Mouse (Mus musculus) MEL (cell line): ENCODE data around the gene Kmo. TPM values are rescaled to one million over a fixed set of nuclear protein-coding genes. Genes with fewer than 3 reads are reported as not detected.

Experiments
- DNase-seq: peaks from one replicate; pipeline ENCODE4 v3.0.0; 2011; ENCODE audit warnings: low read depth, low spot score
- H3K27ac ChIP-seq: 2 replicates; pipeline ENCODE4 v1.5.1; 2012; ENCODE audit warnings: low read depth, mild to moderate bottlenecking, control low read depth, low read length, moderate library complexity; ENCODE audit not compliant: control insufficient read depth
- H3K27me3 ChIP-seq, 2 experiments: fragments of 150-350 bp in 1 of 2; sonication (generic) in 1 of 2; 2 replicates each; pipeline ENCODE4 v1.6.1; 2012; ENCODE audit warnings: low read length in 2 of 2, mild to moderate bottlenecking in 2 of 2, improper control_type of control experiment in 1 of 2, moderate library complexity in 1 of 2; ENCODE audit not compliant: insufficient read depth in 2 of 2, control insufficient read depth in 1 of 2
- H3K36me3 ChIP-seq, 2 experiments: 2 replicates each; pipeline ENCODE4 v1.6.1; 2012 to 2014; ENCODE audit warnings: low read length in 2 of 2, improper control_type of control experiment in 1 of 2, inconsistent platforms in 1 of 2, mild to moderate bottlenecking in 1 of 2; ENCODE audit not compliant: insufficient read depth in 2 of 2, control insufficient read depth in 1 of 2
- H3K4me1 ChIP-seq, 2 experiments: fragments of 150-350 bp in 1 of 2; sonication (generic) in 1 of 2; 2 replicates each; pipeline ENCODE4 v1.6.1; 2012; ENCODE audit warnings: low read length in 2 of 2, improper control_type of control experiment in 1 of 2, mild to moderate bottlenecking in 1 of 2; ENCODE audit not compliant: insufficient read depth in 2 of 2, control insufficient read depth in 1 of 2
- H3K4me3 ChIP-seq, 2 experiments: fragments of 150-350 bp in 1 of 2; sonication (generic) in 1 of 2; 2 replicates each; pipeline ENCODE4 v1.5.1; 2012; ENCODE audit warnings: low read depth in 2 of 2, low read length in 2 of 2, mild to moderate bottlenecking in 2 of 2, moderate library complexity in 2 of 2, control low read depth in 1 of 2, improper control_type of control experiment in 1 of 2; ENCODE audit not compliant: control insufficient read depth in 1 of 2, insufficient read depth in 1 of 2
- H3K79me2 ChIP-seq: 2 replicates; pipeline ENCODE4 v1.6.1; 2012; ENCODE audit warnings: mild to moderate bottlenecking, low read length, moderate library complexity; ENCODE audit not compliant: control insufficient read depth, poor library complexity, insufficient read depth
- H3K9ac ChIP-seq: 2 replicates; pipeline ENCODE4 v1.6.1; 2012; ENCODE audit warnings: low read depth, mild to moderate bottlenecking, control low read depth, low read length, moderate library complexity; ENCODE audit not compliant: control insufficient read depth, poor library complexity, severe bottlenecking
- H3K9me3 ChIP-seq: fragments of 150-350 bp; sonication (generic); replicated peaks from 2 replicates; pipeline ENCODE4 v1.6.1; 2012; ENCODE audit warnings: mild to moderate bottlenecking, low read length, improper control_type of control experiment, moderate library complexity; ENCODE audit not compliant: insufficient read depth
- BHLHE40 ChIP-seq: IDR thresholded peaks from 2 replicates; pipeline ENCODE4 v1.6.1; 2012; ENCODE audit warnings: low read depth, mild to moderate bottlenecking, inconsistent platforms, low read length, improper control_type of control experiment, borderline replicate concordance
- CHD1 ChIP-seq: IDR thresholded peaks from 2 replicates; pipeline ENCODE4 v1.6.1; 2012; ENCODE audit warnings: low read depth, mild to moderate bottlenecking, inconsistent platforms, low read length, improper control_type of control experiment
- CTCF ChIP-seq, 3 experiments: IDR thresholded peaks in 2 of 3; conservative IDR thresholded peaks in 1 of 3; 2 replicates each; pipeline ENCODE4 v1.5.1; 2011 to 2012; ENCODE audit warnings: low read length in 3 of 3, low read depth in 2 of 3, mild to moderate bottlenecking in 2 of 3, improper control_type of control experiment in 1 of 3, inconsistent platforms in 1 of 3, mixed read lengths in 1 of 3, moderate library complexity in 1 of 3; ENCODE audit not compliant: control insufficient read depth in 1 of 3, insufficient read depth in 1 of 3, poor library complexity in 1 of 3, severe bottlenecking in 1 of 3
- EP300 ChIP-seq, 2 experiments: IDR thresholded peaks; 2 replicates each; pipeline ENCODE4 v1.6.1; 2011; ENCODE audit warnings: improper control_type of control experiment in 2 of 2, low read length in 2 of 2, low read depth in 1 of 2, mild to moderate bottlenecking in 1 of 2
- GATA1 ChIP-seq: IDR thresholded peaks from 2 replicates; pipeline ENCODE4 v1.6.1; 2011; ENCODE audit warnings: low read depth, low read length, improper control_type of control experiment
- HCFC1 ChIP-seq: IDR thresholded peaks from 2 replicates; pipeline ENCODE4 v1.6.1; 2012; ENCODE audit warnings: low read depth, mild to moderate bottlenecking, inconsistent platforms, low read length, improper control_type of control experiment, moderate library complexity
- JUND ChIP-seq: IDR thresholded peaks from 2 replicates; pipeline ENCODE4 v1.6.1; 2011; ENCODE audit warnings: low read depth, mild to moderate bottlenecking, improper control_type of control experiment, low read length
- KAT2A ChIP-seq: conservative IDR thresholded peaks from 2 replicates; pipeline ENCODE4 v1.6.1; 2012; ENCODE audit warnings: low read depth, low read length, improper control_type of control experiment, inconsistent platforms
- MAFK ChIP-seq: IDR thresholded peaks from 2 replicates; pipeline ENCODE4 v1.6.1; 2011; ENCODE audit warnings: low read depth, mild to moderate bottlenecking, low read length, improper control_type of control experiment, borderline replicate concordance
- MAX ChIP-seq: IDR thresholded peaks from 2 replicates; pipeline ENCODE4 v1.6.1; 2011; ENCODE audit warnings: low read length, improper control_type of control experiment
- MYB ChIP-seq: IDR thresholded peaks from 2 replicates; pipeline ENCODE4 v1.6.1; 2011; ENCODE audit warnings: mild to moderate bottlenecking, low read depth, low read length, improper control_type of control experiment
- MYC ChIP-seq: IDR thresholded peaks from 2 replicates; pipeline ENCODE4 v1.6.1; 2011; ENCODE audit warnings: low read depth, mild to moderate bottlenecking, low read length, improper control_type of control experiment, moderate library complexity
- NRF1 ChIP-seq: IDR thresholded peaks from 2 replicates; pipeline ENCODE4 v1.6.1; 2014; ENCODE audit warnings: low read depth, mild to moderate bottlenecking, inconsistent platforms, low read length, improper control_type of control experiment, moderate library complexity; ENCODE audit not compliant: poor library complexity, insufficient read depth, severe bottlenecking
- RCOR1 ChIP-seq: IDR thresholded peaks from 2 replicates; pipeline ENCODE4 v1.6.1; 2012; ENCODE audit warnings: low read depth, mild to moderate bottlenecking, inconsistent platforms, low read length, improper control_type of control experiment
- SIN3A ChIP-seq: IDR thresholded peaks from 2 replicates; pipeline ENCODE4 v1.6.1; 2012; ENCODE audit warnings: low read length, improper control_type of control experiment, inconsistent platforms
- UBTF ChIP-seq: IDR thresholded peaks from 2 replicates; pipeline ENCODE4 v1.6.1; 2012; ENCODE audit warnings: low read depth, mild to moderate bottlenecking, inconsistent platforms, low read length, improper control_type of control experiment, moderate library complexity, borderline replicate concordance; ENCODE audit not compliant: insufficient read depth
- USF2 ChIP-seq, 2 experiments: IDR thresholded peaks; 2 replicates each; pipeline ENCODE4 v1.6.1; 2011 to 2012; ENCODE audit warnings: improper control_type of control experiment in 2 of 2, low read length in 2 of 2, borderline replicate concordance in 1 of 2, inconsistent platforms in 1 of 2, low read depth in 1 of 2, mild to moderate bottlenecking in 1 of 2; ENCODE audit not compliant: insufficient read depth in 1 of 2
- ZC3H11A ChIP-seq: IDR thresholded peaks from 2 replicates; pipeline ENCODE4 v1.6.1; 2012; ENCODE audit warnings: low read depth, mild to moderate bottlenecking, inconsistent platforms, low read length, improper control_type of control experiment
- ZKSCAN1 ChIP-seq: IDR thresholded peaks from 2 replicates; pipeline ENCODE4 v1.6.1; 2012; ENCODE audit warnings: low read depth, mild to moderate bottlenecking, inconsistent platforms, low read length, improper control_type of control experiment, moderate library complexity
- polyA plus RNA-seq, 2 experiments: library from polyadenylated mRNA; stranded (reverse) in 1 of 2; unstranded in 1 of 2; fragments of >175 nt in 1 of 2; fragments of >200 nt in 1 of 2; gene quantifications; 2 replicates each; pipeline versions ENCODE4 v1.2.1 to v1.2.4; 2012; ENCODE audit warnings: low replicate concordance in 2 of 2, low read depth in 1 of 2; ENCODE audit not compliant: insufficient read length in 2 of 2, insufficient read depth in 1 of 2, missing spikeins in 1 of 2
- total RNA-seq: library from RNA; depleted of rRNA; stranded (reverse); fragments of 300-350 nt; gene quantifications from 2 replicates; pipeline ENCODE4 v1.2.3, GENCODE M21; 2012

Gene Kmo
- total and polyA plus RNA-seq, 3 experiments: 0.27 to 1.6 TPM; not detected in 1

- H3K79me2 ChIP-seq: no peaks in the 10 kb centered on the region
- no peak overlapping the region for H3K27ac ChIP-seq
- H3K9ac ChIP-seq: no peak overlapping the region
- H3K9me3 ChIP-seq: no peaks in the 10 kb centered on the region
- peaks cover 0 to 7% of the 10 kb centered on the region in 2 experiments; a peak in 1 of 4 replicates for H3K36me3 ChIP-seq
- no peak for DNase-seq
- H3K4me3 ChIP-seq: no peak overlapping the region
- no peak for TF ChIP-seq MYB
- TF ChIP-seq ZC3H11A: no peak
- TF ChIP-seq NRF1: no peak
- no peak for TF ChIP-seq RCOR1
- TF ChIP-seq ZKSCAN1: no peak
- no peak for TF ChIP-seq BHLHE40
- no peak for TF ChIP-seq CTCF (IDR thresholded peaks at IDR 0.05 in 2 of 3, conservative IDR thresholded peaks at IDR 0.05 in 1 of 3; ENCODE audit: control insufficient read depth in 1 of 3, insufficient read depth in 1 of 3, low read depth in 2 of 3, low read length in 3 of 3, poor library complexity in 1 of 3, severe bottlenecking in 1 of 3)
- TF ChIP-seq MAX: no peak
- TF ChIP-seq EP300 (IDR thresholded peaks at IDR 0.05; ENCODE audit: low read depth in 1 of 2, low read length in 2 of 2): no peak
- no peak for TF ChIP-seq MYC
- no peak for TF ChIP-seq JUND
- TF ChIP-seq KAT2A: no peak
- no peak for TF ChIP-seq CHD1
- no peak for TF ChIP-seq HCFC1
- TF ChIP-seq USF2 (IDR thresholded peaks at IDR 0.05; ENCODE audit: borderline replicate concordance in 1 of 2, insufficient read depth in 1 of 2, low read depth in 1 of 2, low read length in 2 of 2): no peak
- TF ChIP-seq MAFK: no peak
- H3K4me1 ChIP-seq: peaks cover 0 to 4% of the 10 kb centered on the region in 2 experiments; a peak in 2 of 4 replicates
- no peaks in the 10 kb centered on the region for H3K27me3 ChIP-seq
Measured at GRCm38 (mm10) chr1:175677459-175677858, 57.3 kb downstream of the Kmo start.

- Histone ChIP-seq H3K9ac (no peak overlapping the region), H3K4me1 (peaks cover 0 to 4% of the 10 kb centered on the region in 2 experiments; a peak in 2 of 4 replicates), H3K79me2 (no peaks in the 10 kb centered on the region), H3K27ac (no peak overlapping the region), H3K9me3 (no peaks in the 10 kb centered on the region), H3K4me3 (no peak overlapping the region), H3K36me3 (peaks cover 0 to 7% of the 10 kb centered on the region in 2 experiments; a peak in 1 of 4 replicates), H3K27me3 (no peaks in the 10 kb centered on the region)
- DNase-seq: peak; percentile 57
- no peak for TF ChIP-seq GATA1
- peak; percentile 56; the same call in 1 of the 2 replicates for TF ChIP-seq SIN3A
- no peak for TF ChIP-seq CTCF (IDR thresholded peaks at IDR 0.05 in 2 of 3, conservative IDR thresholded peaks at IDR 0.05 in 1 of 3; ENCODE audit: control insufficient read depth in 1 of 3, insufficient read depth in 1 of 3, low read depth in 2 of 3, low read length in 3 of 3, poor library complexity in 1 of 3, severe bottlenecking in 1 of 3)
- TF ChIP-seq MYB: no peak
- TF ChIP-seq CHD1: 0 out of 2 replicates have a peak, but pooled peaks have one; percentile 67
- no peak for TF ChIP-seq UBTF
Measured at GRCm38 (mm10) chr1:175680995-175681394, 60.8 kb downstream of the Kmo start.
